Mouse (Mus musculus) kidney, embryonic 14.5 days (tissue): ENCODE data around the gene Morn1. TPM values are rescaled to one million over a fixed set of nuclear protein-coding genes. Genes with fewer than 3 reads are reported as not detected.
A peak's percentile ranks its signal among the peaks of the same experiment; 100 is the strongest.

Experiments
- ATAC-seq: fragments of 200-750 bp; cut with Nextera tagmentation; 2 replicates; pipeline ENCODE4 v1.8.0; 2017; ENCODE audit warnings: moderate number of reproducible peaks, mild to moderate bottlenecking, moderate TSS enrichment, moderate library complexity; ENCODE audit not compliant: low FRiP score, low TSS enrichment
- H3K27ac ChIP-seq: fragments of 300-500 bp; sonication (generic); 2 replicates; pipeline ENCODE4 v1.5.1; 2014; ENCODE audit warnings: low read depth, mild to moderate bottlenecking, low read length, moderate library complexity, mixed read lengths
- H3K27me3 ChIP-seq: fragments of 300-500 bp; sonication (generic); 2 replicates; pipeline ENCODE4 v1.6.1; 2014; ENCODE audit warnings: mild to moderate bottlenecking, low read length; ENCODE audit not compliant: control insufficient read depth, insufficient read depth
- H3K36me3 ChIP-seq: fragments of 300-500 bp; sonication (generic); 2 replicates; pipeline ENCODE4 v1.6.1; 2014; ENCODE audit warnings: low read length, mixed read lengths; ENCODE audit not compliant: control insufficient read depth, insufficient read depth
- H3K4me1 ChIP-seq: fragments of 300-500 bp; sonication (generic); 2 replicates; pipeline ENCODE4 v1.6.1; 2014; ENCODE audit warnings: low read length, mixed read lengths; ENCODE audit not compliant: control insufficient read depth, insufficient read depth
- H3K4me2 ChIP-seq: fragments of 300-500 bp; sonication (generic); replicated peaks from 2 replicates; pipeline ENCODE4 v1.6.1; 2014; ENCODE audit warnings: low read depth, mild to moderate bottlenecking, low read length
- H3K4me3 ChIP-seq: fragments of 300-500 bp; sonication (generic); 2 replicates; pipeline ENCODE4 v1.5.1; 2014; ENCODE audit warnings: mild to moderate bottlenecking, low read length
- H3K9ac ChIP-seq: fragments of 300-500 bp; sonication (generic); 2 replicates; pipeline ENCODE4 v1.6.1; 2014; ENCODE audit warnings: low read depth, mild to moderate bottlenecking, low read length, moderate library complexity
- H3K9me3 ChIP-seq: fragments of 300-500 bp; sonication (generic); 2 replicates; pipeline ENCODE4 v1.6.1; 2016; ENCODE audit warnings: low read length; ENCODE audit not compliant: control insufficient read depth
- WGBS: fragments of 180-500 bp; shearing (Covaris S2); extraction: QIAGEN DNeasy Blood & Tissue Kit; methylation state at CpG from one replicate; pipeline ENCODE4 v1.1.7; 2014; 5-methylcytosine and 5-hydroxymethylcytosine counted together
- polyA plus RNA-seq: library from polyadenylated mRNA; unstranded; fragments of >200 nt; fragmentation: Nextera tagmentation; extraction: Ambion mirVana; gene quantifications from 2 replicates; pipeline ENCODE4 v1.2.1, GENCODE M21; 2014

The Morn1 gene
- polyA plus RNA-seq, 1 experiment from 2014 or later = 6.9 TPM

DNA sequence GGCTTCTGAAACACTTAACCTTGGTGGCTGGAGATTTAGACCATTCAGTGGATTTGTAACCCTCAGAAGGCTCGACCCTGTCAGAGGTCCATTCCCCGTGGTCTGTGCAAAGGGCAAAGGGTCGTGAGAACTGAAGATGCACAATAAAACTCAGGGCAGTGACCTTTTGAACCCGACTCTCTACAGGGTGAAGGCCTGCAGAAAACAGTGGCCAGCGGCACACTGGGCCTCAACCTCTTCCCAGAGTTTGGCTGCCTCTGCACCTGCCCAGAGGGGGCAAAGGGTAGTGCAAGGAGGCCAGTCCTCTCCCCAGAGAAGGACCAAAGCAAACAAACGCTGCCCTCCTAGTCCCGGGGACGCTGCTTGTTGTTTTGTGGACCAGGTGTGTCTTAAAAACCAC lies 102.0 kb downstream of the Morn1 start:
- H3K4me3 ChIP-seq = no peak overlapping the region
- H3K4me1 ChIP-seq = peaks cover 83% of the 10 kb centered on the region
- 7% methylated on average over 8 of the region's 8 CpGs for WGBS
- H3K27me3 ChIP-seq = no peaks in the 10 kb centered on the region
- H3K9ac ChIP-seq = no peak overlapping the region
- no peak for ATAC-seq
- no peaks in the 10 kb centered on the region for H3K9me3 ChIP-seq
- H3K36me3 ChIP-seq = no peaks in the 10 kb centered on the region
- no peak overlapping the region for H3K4me2 ChIP-seq
- no peak overlapping the region for H3K27ac ChIP-seq

DNA sequence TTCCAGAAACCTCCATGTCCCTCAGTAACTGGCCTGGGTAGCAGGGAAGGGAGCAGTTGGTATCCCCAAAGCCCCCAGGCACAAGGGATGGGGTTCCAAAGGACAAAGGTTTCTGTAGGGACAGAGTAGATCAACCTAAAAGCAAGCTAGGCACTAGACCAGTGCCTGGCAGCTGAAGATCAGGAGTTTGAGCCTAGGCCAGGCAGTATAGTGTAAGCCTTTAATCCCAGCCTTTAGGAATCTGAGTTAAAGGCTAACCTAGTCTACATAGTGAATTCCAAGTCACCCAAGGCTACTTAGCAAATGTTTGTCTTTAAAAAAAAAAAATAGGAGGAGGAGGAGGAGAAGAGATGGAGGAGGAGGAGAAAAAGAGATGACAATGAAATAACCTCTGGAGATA lies 102.4 kb downstream of the Morn1 start:
- no peak overlapping the region for H3K27ac ChIP-seq
- H3K4me1 ChIP-seq = peaks cover 82% of the 10 kb centered on the region
- no peaks in the 10 kb centered on the region for H3K36me3 ChIP-seq
- no peak overlapping the region for H3K4me3 ChIP-seq
- H3K9ac ChIP-seq = no peak overlapping the region
- H3K9me3 ChIP-seq = no peaks in the 10 kb centered on the region
- no peak for ATAC-seq
- H3K4me2 ChIP-seq = no peak overlapping the region
- H3K27me3 ChIP-seq = no peaks in the 10 kb centered on the region

DNA sequence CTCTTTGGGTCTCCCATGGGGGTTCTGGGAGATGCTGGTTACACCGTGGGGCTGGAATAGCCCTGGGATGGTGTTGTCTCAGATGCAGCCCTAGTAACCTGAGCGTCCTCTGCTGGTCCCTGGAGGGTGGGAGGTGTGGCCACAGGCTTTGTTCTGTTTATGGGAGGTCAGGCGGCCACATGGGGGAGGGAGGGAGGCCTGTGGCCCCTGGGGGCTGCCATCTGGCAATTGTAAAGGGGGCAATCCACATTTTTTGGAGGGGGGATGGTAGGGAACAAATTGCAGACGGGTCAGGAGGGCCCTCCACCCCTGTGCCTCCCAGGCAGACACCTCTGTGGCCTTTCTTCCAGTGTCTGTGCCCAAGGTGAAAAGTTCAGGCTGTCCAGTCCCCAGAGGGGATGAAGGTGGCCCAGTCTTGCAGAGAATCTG lies 103.3 kb downstream of the Morn1 start:
- Histone ChIP-seq H3K9me3 (no peaks in the 10 kb centered on the region), H3K27ac (peak overlapping the region; percentile 56), H3K4me2 (no peak overlapping the region), H3K4me3 (no peak overlapping the region), H3K4me1 (peaks cover 72% of the 10 kb centered on the region), H3K36me3 (no peaks in the 10 kb centered on the region), H3K9ac (peak overlapping the region; percentile 8; the same call in 1 of the 2 replicates), H3K27me3 (no peaks in the 10 kb centered on the region)
- ATAC-seq = peak; percentile 76
- 1% methylated on average over 4 of the region's 4 CpGs for WGBS

DNA sequence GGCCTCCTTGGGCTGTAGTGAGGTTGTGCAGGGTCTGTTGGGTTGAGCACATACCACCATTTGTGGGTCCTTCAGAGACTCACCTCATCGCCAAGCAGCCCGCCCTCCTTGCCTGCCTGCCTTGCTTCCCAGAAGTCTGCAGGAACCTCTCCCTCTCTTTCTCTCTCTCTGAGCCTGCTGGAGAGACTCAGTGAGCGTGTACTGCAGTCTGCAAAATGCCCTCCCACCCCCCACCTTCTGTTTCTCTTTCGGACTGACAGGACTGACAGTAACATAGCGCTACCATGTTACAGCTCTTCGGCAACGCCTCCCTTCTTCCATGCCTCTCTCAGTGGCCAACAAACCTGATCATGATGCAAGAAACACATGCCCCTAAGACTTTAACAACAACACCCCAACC lies 103.9 kb downstream of the Morn1 start:
- 0 out of 2 replicates have a peak overlapping the region, but pooled peaks have one; percentile 15 for H3K4me2 ChIP-seq
- ATAC-seq = no peak
- 12% methylated on average over 7 of the region's 7 CpGs for WGBS
- H3K9ac ChIP-seq = no peak overlapping the region; the same call in 1 of the 2 replicates
- no peaks in the 10 kb centered on the region for H3K36me3 ChIP-seq
- H3K4me1 ChIP-seq = peaks cover 70% of the 10 kb centered on the region
- H3K9me3 ChIP-seq = no peaks in the 10 kb centered on the region
- H3K4me3 ChIP-seq = no peak overlapping the region
- H3K27me3 ChIP-seq = no peaks in the 10 kb centered on the region
- peak overlapping the region; percentile 56 for H3K27ac ChIP-seq

Other genes starting within 250 kb of the Morn1 start
- gene Ttc34, start 249.1 kb upstream of the Morn1 start, polyA plus RNA-seq = 0.24 and 0.31 TPM in 2 replicates
- gene Mmel1, start 217.0 kb upstream of the Morn1 start, polyA plus RNA-seq = not detected in 2 replicates
- 37.6 and 39.1 TPM in 2 replicates for gene Fam213b, start 187.4 kb upstream of the Morn1 start, polyA plus RNA-seq
- gene Tnfrsf14, start 158.0 kb upstream of the Morn1 start, polyA plus RNA-seq = 0.42 and 0.47 TPM in 2 replicates
- gene Hes5, start 125.7 kb upstream of the Morn1 start, polyA plus RNA-seq = 8.1 and 15.5 TPM in 2 replicates
- gene Pank4, start 122.5 kb upstream of the Morn1 start, polyA plus RNA-seq = 34.9 and 43.9 TPM in 2 replicates
- 1.8 and 3.1 TPM in 2 replicates for gene Plch2, start 29.8 kb upstream of the Morn1 start, polyA plus RNA-seq
- gene Pex10, start 19.6 kb upstream of the Morn1 start, polyA plus RNA-seq = 7.1 and 13.7 TPM in 2 replicates
- gene Rer1, start 195 bp upstream of the Morn1 start, polyA plus RNA-seq = 167 and 180 TPM in 2 replicates
- 24.0 and 24.5 TPM in 2 replicates for gene Ski, start 136.0 kb downstream of the Morn1 start, polyA plus RNA-seq
- 63.4 and 73.8 TPM in 2 replicates for gene Faap20, start 163.2 kb downstream of the Morn1 start, polyA plus RNA-seq